Mouse (Mus musculus) liver, postnatal 0 days (tissue): ENCODE measurements around the gene Smg6.

ENCODE experiments used
- CTCF ChIP-seq: sonication (generic); IDR thresholded peaks from 2 replicates; pipeline ENCODE4 v1.5.1; 2016; ENCODE audit warnings: antibody characterized with exemption, low read depth
- EP300 ChIP-seq: IDR thresholded peaks from 2 replicates; pipeline ENCODE4 v1.6.1; 2016; ENCODE audit warnings: antibody characterized with exemption, low read depth, mild to moderate bottlenecking

DNA sequence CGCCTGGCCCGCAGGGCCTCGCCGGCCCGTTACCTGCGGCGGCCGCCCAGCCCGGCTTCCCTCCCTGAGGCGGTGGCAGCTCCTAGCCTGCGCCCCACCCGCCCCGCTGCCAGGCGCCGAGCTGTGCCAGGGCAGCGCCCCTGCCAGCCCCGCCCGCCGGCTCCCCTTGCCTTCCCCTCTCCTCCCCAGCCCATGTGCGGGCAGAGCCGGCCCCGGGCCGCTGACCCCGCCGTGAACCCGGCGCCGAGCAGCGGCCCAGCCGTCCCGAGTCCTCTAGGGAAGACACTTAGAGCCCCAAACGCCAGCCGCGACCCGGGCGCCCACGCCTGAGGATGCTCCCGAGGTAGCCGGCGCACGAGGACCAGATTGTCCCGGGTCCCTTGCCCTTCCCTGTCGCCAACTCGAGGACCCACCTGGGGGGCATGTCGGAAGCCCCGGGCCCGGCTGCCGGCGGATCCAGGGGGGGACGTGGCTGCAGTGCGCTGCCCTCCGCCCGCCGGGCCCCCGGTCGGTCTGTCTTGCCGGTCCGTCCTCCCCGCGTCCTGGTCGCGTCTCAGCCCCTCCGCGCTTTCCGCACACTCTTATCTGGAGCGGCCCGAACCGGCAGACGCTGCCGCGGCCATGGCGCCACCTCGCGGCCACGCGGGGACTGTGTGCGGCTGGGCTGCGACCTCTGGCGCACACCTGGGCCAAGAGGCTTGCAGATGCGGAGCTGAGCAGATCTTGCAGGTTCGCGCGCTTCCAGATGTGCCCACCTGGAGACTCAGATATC lies 243.2 kb downstream of the Smg6 start:
- TF ChIP-seq EP300: no peak
- peak; percentile 97 for TF ChIP-seq CTCF
